Mouse (Mus musculus): ENCODE measurements at regions not wholly inside any gene's neighbourhood (a gene's known extent, or its start where the extent isn't known, plus 50 kb on each side); places are given as distances from the start of the nearest gene placed in this dataset.
"Not testable (repeated sequence)": the region's sequence is repeated elsewhere in the genome, so short reads cannot be mapped to it uniquely, and the experiment has no call there.

GRCm38 (mm10) chr3:9064266-9065031 lies 545.4 kb downstream of the Zfp704 start:
- no peak for ATAC-seq

- ATAC-seq, result no peak
Observed at GRCm38 (mm10) chr3:9063662-9064061, 546.2 kb downstream of the Zfp704 start.

GRCm38 (mm10) chr3:9061396-9061795 lies 548.5 kb downstream of the Zfp704 start:
- no peak for ATAC-seq

- not testable (repeated sequence) for ATAC-seq
Observed at GRCm38 (mm10) chr3:9057703-9058102, 552.2 kb downstream of the Zfp704 start.

DNA sequence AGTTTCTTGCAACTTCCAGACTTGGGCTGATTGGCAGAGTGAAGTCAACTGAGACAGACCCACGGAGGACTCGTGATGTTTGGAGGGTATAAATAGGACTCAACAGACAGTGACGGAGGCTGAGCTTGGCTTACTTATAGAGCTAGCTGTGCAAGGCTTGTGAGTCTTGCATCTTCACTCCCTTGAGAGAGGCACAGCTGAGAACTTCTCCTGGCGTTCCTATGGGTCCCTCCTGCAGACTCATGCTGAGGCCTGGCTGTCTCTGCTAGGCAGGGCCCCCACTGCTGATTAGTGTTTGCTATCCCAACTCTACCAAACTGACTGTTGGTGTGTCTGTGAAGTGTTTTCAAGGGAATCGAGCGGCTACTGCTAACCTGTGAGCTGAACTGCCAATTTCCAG lies 553.0 kb downstream of the Zfp704 start:
- no peak for ATAC-seq

DNA sequence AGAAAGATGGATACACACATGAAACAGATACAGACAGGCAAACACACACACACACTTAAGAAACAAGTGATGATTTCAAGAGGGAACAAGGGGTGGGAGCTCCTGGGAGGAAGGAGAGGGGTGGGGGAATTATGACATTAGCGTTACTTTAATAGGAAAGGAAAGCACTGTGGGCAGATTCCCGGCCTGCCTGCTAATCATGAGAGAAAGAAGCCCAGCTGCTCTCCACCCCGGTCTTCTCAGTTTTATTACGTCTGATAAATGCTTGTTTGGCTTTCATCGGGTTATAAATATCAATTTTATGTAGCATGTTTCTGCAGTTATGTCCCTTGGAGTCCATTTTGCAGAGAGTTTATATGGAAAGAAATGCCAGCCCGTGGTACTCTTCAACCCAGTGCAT lies 554.1 kb downstream of the Zfp704 start:
- ATAC-seq, result no peak
